Mouse (Mus musculus) lung, postnatal 0 days (tissue): ENCODE data around the gene Stk10.

Experiments
- CTCF ChIP-seq: IDR thresholded peaks from 2 replicates; pipeline ENCODE4 v1.5.1; 2016; ENCODE audit warnings: antibody characterized with exemption, mild to moderate bottlenecking
- EP300 ChIP-seq: IDR thresholded peaks from 2 replicates; pipeline ENCODE4 v1.6.1; 2016; ENCODE audit warnings: antibody characterized with exemption, mild to moderate bottlenecking, control low read depth

DNA sequence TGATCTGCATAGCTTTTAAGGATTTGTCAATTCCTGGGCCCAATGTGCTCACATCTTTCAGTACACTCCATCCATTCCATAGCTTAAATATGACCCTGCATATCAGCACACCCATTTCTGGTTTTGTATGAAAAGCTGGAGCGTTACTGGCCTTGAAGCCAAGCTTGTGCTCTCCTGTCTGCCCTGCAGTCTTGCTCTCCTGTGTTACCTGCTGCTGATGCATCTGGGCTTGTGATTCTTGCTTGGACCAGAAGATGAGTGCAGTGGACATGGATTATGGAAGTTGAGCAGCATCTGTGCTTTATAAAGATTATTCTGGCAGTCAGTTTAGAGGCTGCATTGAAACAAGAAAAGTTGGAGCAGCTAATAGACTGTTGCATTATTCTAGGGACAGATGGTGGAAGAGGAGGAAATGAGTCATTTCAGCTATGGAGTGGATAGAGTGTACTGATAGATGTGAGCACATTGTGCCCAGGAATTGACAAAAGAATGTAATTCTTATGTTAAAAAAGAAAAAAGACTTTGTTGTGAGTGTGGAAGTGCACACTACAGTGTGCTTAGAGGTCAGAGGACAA, 129.1 kb downstream of the Stk10 start:
- TF ChIP-seq CTCF = no peak
- no peak for TF ChIP-seq EP300
